Mouse (Mus musculus) testis, postnatal 10 days (tissue): ENCODE data around the gene Zfp747.
A peak's percentile ranks its signal among the peaks of the same experiment; 100 is the strongest.
"Not testable (repeated sequence)": the region's sequence is repeated elsewhere in the genome, so short reads cannot be mapped to it uniquely, and the experiment has no call there.

Experiments
- DNase-seq: peaks from one replicate; pipeline ENCODE4 v3.0.0; 2021; ENCODE audit warnings: low spot score

The Zfp747 gene

GRCm38 (mm10) chr7:127371213-127371612 is 4.6 kb downstream of the Zfp747 start:
- DNase-seq: no peak

GRCm38 (mm10) chr7:127366249-127366648 is 9.6 kb downstream of the Zfp747 start:
- DNase-seq: no peak

- DNase-seq: peak; percentile 28
Observed at GRCm38 (mm10) chr7:127364166-127364565, 11.7 kb downstream of the Zfp747 start.

GRCm38 (mm10) chr7:127363475-127363921 is 12.4 kb downstream of the Zfp747 start:
- peak; percentile 55 for DNase-seq

- peak; percentile 40 for DNase-seq
Observed at GRCm38 (mm10) chr7:127362418-127362817, 13.4 kb downstream of the Zfp747 start.

GRCm38 (mm10) chr7:127361449-127361848 is 14.4 kb downstream of the Zfp747 start:
- DNase-seq: peak; percentile 40

- no peak for DNase-seq
Observed at GRCm38 (mm10) chr7:127360265-127360664, 15.6 kb downstream of the Zfp747 start.

GRCm38 (mm10) chr7:127358472-127358871 is 17.4 kb downstream of the Zfp747 start:
- no peak for DNase-seq

- DNase-seq: no peak
Observed at GRCm38 (mm10) chr7:127357871-127358270, 18.0 kb downstream of the Zfp747 start.

- DNase-seq: no peak
Observed at GRCm38 (mm10) chr7:127355796-127356195, 20.1 kb downstream of the Zfp747 start.

- no peak for DNase-seq
Observed at GRCm38 (mm10) chr7:127351230-127352004, 24.4 kb downstream of the Zfp747 start.

GRCm38 (mm10) chr7:127346676-127347075 is 29.2 kb downstream of the Zfp747 start:
- no peak for DNase-seq

- peak; percentile 98 for DNase-seq
Observed at GRCm38 (mm10) chr7:127345512-127346325, 30.1 kb downstream of the Zfp747 start, which contains the start of gene Zfp768. Gene Zfp768 (minus strand): TSS chr7:127345589.

GRCm38 (mm10) chr7:127345092-127345491 is 30.8 kb downstream of the Zfp747 start:
- DNase-seq: peak; percentile 80

GRCm38 (mm10) chr7:127344371-127344770 is 31.5 kb downstream of the Zfp747 start:
- DNase-seq: no peak

- no peak for DNase-seq
Observed at GRCm38 (mm10) chr7:127343351-127344019, 32.4 kb downstream of the Zfp747 start.

GRCm38 (mm10) chr7:127342888-127343287 is 33.0 kb downstream of the Zfp747 start:
- DNase-seq: no peak

- no peak for DNase-seq
Observed at GRCm38 (mm10) chr7:127342332-127342731, 33.5 kb downstream of the Zfp747 start.

GRCm38 (mm10) chr7:127341861-127342260 is 34.0 kb downstream of the Zfp747 start:
- not testable (repeated sequence) for DNase-seq

GRCm38 (mm10) chr7:127341356-127341755 is 34.5 kb downstream of the Zfp747 start:
- DNase-seq: no peak

- no peak for DNase-seq
Observed at GRCm38 (mm10) chr7:127337636-127338035, 38.2 kb downstream of the Zfp747 start.

- no peak for DNase-seq
Observed at GRCm38 (mm10) chr7:127335604-127336003, 40.2 kb downstream of the Zfp747 start.
